Mouse (Mus musculus): Measurements from ENCODE around the gene Tsc2. TPM values are rescaled to one million over a fixed set of nuclear protein-coding genes. Genes with fewer than 3 reads are reported as not detected.
A peak's percentile ranks its signal among the peaks of the same experiment; 100 is the strongest.

The Tsc2 gene
- total RNA-seq, 2 experiments from 2014 or later = 82.9 to 87.9 TPM

GRCm38 (mm10) chr17:24646381-24646780, 14.0 kb upstream of the Tsc2 start:
- DNase-seq = no peak

GRCm38 (mm10) chr17:24645916-24646315, 13.5 kb upstream of the Tsc2 start:
- DNase-seq = peak; percentile 45

GRCm38 (mm10) chr17:24644875-24645721, 12.7 kb upstream of the Tsc2 start:
- peak; percentile 69 for DNase-seq

- peak; percentile 52 for DNase-seq
These were observed 11.7 kb upstream of the Tsc2 start for GRCm38 (mm10) chr17:24644030-24644715.

GRCm38 (mm10) chr17:24642791-24643343, 10.4 kb upstream of the Tsc2 start:
- no peak for DNase-seq

GRCm38 (mm10) chr17:24641944-24642343, 9.5 kb upstream of the Tsc2 start:
- DNase-seq = no peak

- no peak for DNase-seq
These were observed 8.2 kb upstream of the Tsc2 start for GRCm38 (mm10) chr17:24640581-24640980.

GRCm38 (mm10) chr17:24640119-24640518, 7.7 kb upstream of the Tsc2 start:
- DNase-seq = no peak

GRCm38 (mm10) chr17:24639571-24639988, 7.2 kb upstream of the Tsc2 start:
- DNase-seq = peak; percentile 45

- peak; percentile 81 for DNase-seq
These were observed 6.4 kb upstream of the Tsc2 start for GRCm38 (mm10) chr17:24638840-24639239.

GRCm38 (mm10) chr17:24638214-24638613, 5.8 kb upstream of the Tsc2 start:
- peak; percentile 48 for DNase-seq

GRCm38 (mm10) chr17:24636781-24637481, 4.5 kb upstream of the Tsc2 start:
- no peak for DNase-seq

GRCm38 (mm10) chr17:24635694-24636093, 3.3 kb upstream of the Tsc2 start:
- DNase-seq = no peak

GRCm38 (mm10) chr17:24635024-24635423, 2.6 kb upstream of the Tsc2 start:
- DNase-seq = peak; percentile 28

GRCm38 (mm10) chr17:24633831-24634230, 1.4 kb upstream of the Tsc2 start:
- no peak for DNase-seq

- peak; percentile 80 for DNase-seq
These were observed 501 bp upstream of the Tsc2 start for GRCm38 (mm10) chr17:24632813-24633449.

- no peak for DNase-seq
These were observed 2.4 kb downstream of the Tsc2 start for GRCm38 (mm10) chr17:24630072-24630471.

- peak; percentile 81 for DNase-seq
These were observed 3.8 kb downstream of the Tsc2 start for GRCm38 (mm10) chr17:24628646-24629045.

- DNase-seq = no peak
These were observed 7.0 kb downstream of the Tsc2 start for GRCm38 (mm10) chr17:24625472-24625871.

GRCm38 (mm10) chr17:24617561-24618194, 14.8 kb downstream of the Tsc2 start:
- no peak for DNase-seq

- DNase-seq = no peak
These were observed 21.7 kb downstream of the Tsc2 start for GRCm38 (mm10) chr17:24610711-24611110.

GRCm38 (mm10) chr17:24608874-24609273, 23.6 kb downstream of the Tsc2 start:
- DNase-seq = no peak

All from heart, postnatal 4 days (tissue).